Mouse (Mus musculus) limb, embryonic 14.5 days (tissue): Measurements from ENCODE around the gene Ntsr1. TPM values are rescaled to one million over a fixed set of nuclear protein-coding genes. Genes with fewer than 3 reads are reported as not detected.

ENCODE experiments used
- ATAC-seq: fragments of 200-750 bp; cut with Nextera tagmentation; 2 replicates; pipeline ENCODE4 v1.8.0; 2017; ENCODE audit warnings: low read depth, moderate number of reproducible peaks, moderate TSS enrichment; ENCODE audit not compliant: low FRiP score
- DNase-seq: peaks from one replicate; pipeline ENCODE4 v3.0.0-alpha.2; 2015; ENCODE audit warnings: low spot score
- H3K27ac ChIP-seq: fragments of 300-500 bp; sonication (generic); replicated peaks from 2 replicates; pipeline ENCODE4 v1.5.1; 2014; ENCODE audit warnings: low read depth, mild to moderate bottlenecking, low read length, moderate library complexity, mixed read lengths
- H3K27me3 ChIP-seq: fragments of 300-500 bp; sonication (generic); 2 replicates; pipeline ENCODE4 v1.6.1; 2014; ENCODE audit warnings: low read length, mixed read lengths; ENCODE audit not compliant: control insufficient read depth, insufficient read depth
- H3K36me3 ChIP-seq: fragments of 300-500 bp; sonication (generic); 2 replicates; pipeline ENCODE4 v1.6.1; 2014; ENCODE audit warnings: mild to moderate bottlenecking, low read length, moderate library complexity, mixed read lengths; ENCODE audit not compliant: control insufficient read depth, insufficient read depth
- H3K4me1 ChIP-seq: fragments of 300-500 bp; sonication (generic); 2 replicates; pipeline ENCODE4 v1.6.1; 2014; ENCODE audit warnings: antibody characterized with exemption, low read length, mixed read lengths; ENCODE audit not compliant: control insufficient read depth, insufficient read depth
- H3K4me2 ChIP-seq: fragments of 300-500 bp; sonication (generic); replicated peaks from 2 replicates; pipeline ENCODE4 v1.6.1; 2014; ENCODE audit warnings: low read depth, mild to moderate bottlenecking, low read length, moderate library complexity; ENCODE audit not compliant: severe bottlenecking
- H3K4me3 ChIP-seq: fragments of 300-500 bp; sonication (generic); replicated peaks from 2 replicates; pipeline ENCODE4 v1.5.1; 2014; ENCODE audit warnings: low read length
- H3K9ac ChIP-seq: fragments of 300-500 bp; sonication (generic); 2 replicates; pipeline ENCODE4 v1.6.1; 2014; ENCODE audit warnings: mild to moderate bottlenecking, low read depth, low read length, moderate library complexity; ENCODE audit not compliant: severe bottlenecking
- H3K9me3 ChIP-seq: fragments of 300-500 bp; sonication (generic); 2 replicates; pipeline ENCODE4 v1.6.1; 2016; ENCODE audit warnings: low read length; ENCODE audit not compliant: control insufficient read depth
- POLR2A ChIP-seq: fragments of 200-500 bp; IDR thresholded peaks from 2 replicates; pipeline ENCODE4 v1.8.0; 2012; ENCODE audit warnings: inconsistent platforms, mild to moderate bottlenecking, moderate library complexity, borderline replicate concordance; ENCODE audit not compliant: insufficient read depth, insufficient read length; ENCODE audit errors: extremely low read depth
- WGBS: fragments of 180-500 bp; shearing (Covaris S2); extraction: QIAGEN DNeasy Blood & Tissue Kit; methylation state at CpG from one replicate; pipeline ENCODE4 v1.1.7; 2014; 5-methylcytosine and 5-hydroxymethylcytosine counted together
- polyA plus RNA-seq, 2 experiments: library from polyadenylated mRNA; depleted of rRNA in 1 of 2; stranded (reverse) in 1 of 2; unstranded in 1 of 2; fragments of >200 nt; fragmentation: Nextera tagmentation in 1 of 2; extraction: Ambion mirVana in 1 of 2; gene quantifications; 2 replicates each; pipeline versions ENCODE4 v1.2.1 to v1.2.3; 2012 to 2014

The Ntsr1 gene
- polyA plus RNA-seq, 2 experiments = 0.40 to 0.52 TPM

DNA sequence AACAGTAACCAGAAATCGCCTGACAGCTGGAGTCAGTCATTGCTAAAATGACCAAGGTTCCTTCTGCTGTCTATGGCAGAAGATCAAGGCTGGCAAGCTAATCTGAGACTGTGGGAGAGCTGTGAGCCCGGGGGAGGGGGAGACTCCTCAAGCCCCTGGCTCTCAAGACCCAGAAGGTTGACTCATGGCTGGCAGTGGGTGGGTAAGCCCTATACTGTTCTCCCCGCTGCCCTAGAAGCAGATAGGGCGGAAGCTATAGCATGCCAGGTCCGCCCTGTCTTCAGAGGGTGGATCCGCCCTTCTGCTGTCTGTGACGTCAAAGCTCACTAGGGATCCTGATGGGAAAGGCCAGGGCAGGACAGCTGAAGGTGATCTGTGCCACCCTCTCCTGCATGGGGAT is 30.4 kb downstream of the Ntsr1 start:
- H3K4me1 ChIP-seq = no peaks in the 10 kb centered on the region
- H3K4me2 ChIP-seq = no peak overlapping the region
- H3K27ac ChIP-seq = no peak overlapping the region
- no peaks in the 10 kb centered on the region for H3K36me3 ChIP-seq
- H3K4me3 ChIP-seq = no peak overlapping the region
- H3K9me3 ChIP-seq = no peaks in the 10 kb centered on the region
- no peak overlapping the region for H3K9ac ChIP-seq
- no peak for DNase-seq
- TF ChIP-seq POLR2A = no peak
- WGBS = 28% methylated on average over 7 of the region's 7 CpGs
- H3K27me3 ChIP-seq = no peaks in the 10 kb centered on the region
- ATAC-seq = no peak

GRCm38 (mm10) chr2:180530584-180530983 is 30.8 kb downstream of the Ntsr1 start:
- H3K9me3 ChIP-seq = no peaks in the 10 kb centered on the region
- no peak overlapping the region for H3K9ac ChIP-seq
- no peak overlapping the region for H3K4me3 ChIP-seq
- no peaks in the 10 kb centered on the region for H3K4me1 ChIP-seq
- no peak for TF ChIP-seq POLR2A
- no peaks in the 10 kb centered on the region for H3K27me3 ChIP-seq
- no peak overlapping the region for H3K27ac ChIP-seq
- H3K4me2 ChIP-seq = no peak overlapping the region
- WGBS = 32% methylated on average over 3 of the region's 3 CpGs
- no peaks in the 10 kb centered on the region for H3K36me3 ChIP-seq
- no peak for DNase-seq
- no peak for ATAC-seq

DNA sequence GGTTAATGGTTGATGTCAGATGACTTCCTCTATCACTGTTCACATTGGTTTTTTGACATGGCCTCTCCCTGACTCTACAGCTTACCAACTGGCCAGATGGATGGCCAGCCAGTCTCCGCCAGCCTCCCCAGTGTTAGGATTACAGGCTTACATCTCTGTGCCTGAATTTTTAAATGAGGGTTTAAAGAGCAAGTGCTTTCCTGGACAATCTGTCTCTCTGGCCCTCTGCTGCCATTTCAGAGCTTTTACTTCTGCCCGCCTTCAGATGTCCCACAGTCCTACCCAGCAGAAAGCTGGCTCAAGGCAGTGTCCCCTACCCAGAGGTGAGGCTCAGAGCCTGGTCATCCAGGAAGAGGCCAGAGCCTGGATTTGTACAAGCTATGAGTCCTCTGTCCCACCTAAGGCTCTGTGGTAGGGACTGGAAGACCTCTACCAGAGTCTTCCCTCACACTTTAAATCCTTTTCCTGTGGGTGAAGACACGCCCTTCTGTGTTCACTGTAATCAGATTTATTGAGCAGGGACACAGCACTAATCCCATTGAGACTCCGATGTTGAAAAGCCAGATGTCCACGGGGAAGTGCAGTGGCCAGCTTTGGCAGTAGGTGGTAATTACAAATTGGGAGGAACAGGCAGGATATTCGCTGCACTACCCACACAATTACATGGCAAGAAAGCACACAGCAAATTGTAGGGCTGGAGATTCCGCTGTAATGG is 32.1 kb downstream of the Ntsr1 start:
- Histone ChIP-seq H3K9me3 (no peaks in the 10 kb centered on the region), H3K36me3 (no peaks in the 10 kb centered on the region), H3K27ac (no peak overlapping the region), H3K4me2 (no peak overlapping the region), H3K27me3 (no peaks in the 10 kb centered on the region), H3K9ac (no peak overlapping the region), H3K4me3 (no peak overlapping the region), H3K4me1 (no peaks in the 10 kb centered on the region)
- TF ChIP-seq POLR2A = no peak
- no peak for ATAC-seq
- no peak for DNase-seq
- 56% methylated on average over 7 of the region's 7 CpGs for WGBS

- Histone ChIP-seq H3K4me2 (no peak overlapping the region), H3K36me3 (no peaks in the 10 kb centered on the region), H3K4me3 (no peak overlapping the region), H3K27ac (no peak overlapping the region), H3K9ac (no peak overlapping the region), H3K9me3 (no peaks in the 10 kb centered on the region), H3K27me3 (no peaks in the 10 kb centered on the region), H3K4me1 (no peaks in the 10 kb centered on the region)
- DNase-seq (no peak), ATAC-seq (no peak)
- no peak for TF ChIP-seq POLR2A
- WGBS = 48% methylated on average over 6 of the region's 6 CpGs
Measured at GRCm38 (mm10) chr2:180532386-180532995, 32.7 kb downstream of the Ntsr1 start.

GRCm38 (mm10) chr2:180533237-180533636 is 33.5 kb downstream of the Ntsr1 start:
- no peaks in the 10 kb centered on the region for H3K27me3 ChIP-seq
- WGBS = 54% methylated on average over 4 of the region's 4 CpGs
- ATAC-seq (no peak), DNase-seq (no peak)
- no peak overlapping the region for H3K27ac ChIP-seq
- no peak overlapping the region for H3K4me3 ChIP-seq
- no peak overlapping the region for H3K4me2 ChIP-seq
- H3K9ac ChIP-seq = no peak overlapping the region
- H3K36me3 ChIP-seq = no peaks in the 10 kb centered on the region
- TF ChIP-seq POLR2A = no peak
- no peaks in the 10 kb centered on the region for H3K4me1 ChIP-seq
- no peaks in the 10 kb centered on the region for H3K9me3 ChIP-seq
